Mouse (Mus musculus): ENCODE results near the gene Vmn1r27. TPM values are rescaled to one million over a fixed set of nuclear protein-coding genes. Genes with fewer than 3 reads are reported as not detected.

The Vmn1r27 gene
- not detected in 2 replicates for polyA plus RNA-seq (2015; fragmentation: Nextera tagmentation; extraction: Ambion mirVana)

- H3K4me1 ChIP-seq (ENCODE audit: insufficient read depth, low read depth, low read length) = no peaks in the 10 kb centered on the region
- DNase-seq (ENCODE audit: low spot score) (no peak), ATAC-seq (no peak)
- H3K9me3 ChIP-seq (ENCODE audit: low read length) = no peaks in the 10 kb centered on the region
- H3K9ac ChIP-seq (replicated peaks; ENCODE audit: low read depth) = no peak within 1 kb of the TSS
- no peak within 1 kb of the TSS for H3K4me3 ChIP-seq (ENCODE audit: low read depth, low read length)
- no peaks in the 10 kb centered on the region for H3K27me3 ChIP-seq (replicated peaks; ENCODE audit: insufficient read depth, low read length)
- H3K4me2 ChIP-seq (replicated peaks; ENCODE audit: low read depth, low read length) = no peak within 1 kb of the TSS
- TF ChIP-seq CTCF (IDR thresholded peaks at IDR 0.05) (no peak), EP300 (IDR thresholded peaks at IDR 0.05) (no peak)
- no peaks in the 10 kb centered on the region for H3K36me3 ChIP-seq (ENCODE audit: insufficient read depth, low read length)
- WGBS = 76% methylated on average over 2 of the region's 2 CpGs
- H3K27ac ChIP-seq (ENCODE audit: low read length) = no peak within 1 kb of the TSS
These were observed at the start of gene Vmn1r27 for GRCm38 (mm10) chr6:58218721-58219120. Vmn1r27 (minus strand) TSS chr6:58218821.

DNA sequence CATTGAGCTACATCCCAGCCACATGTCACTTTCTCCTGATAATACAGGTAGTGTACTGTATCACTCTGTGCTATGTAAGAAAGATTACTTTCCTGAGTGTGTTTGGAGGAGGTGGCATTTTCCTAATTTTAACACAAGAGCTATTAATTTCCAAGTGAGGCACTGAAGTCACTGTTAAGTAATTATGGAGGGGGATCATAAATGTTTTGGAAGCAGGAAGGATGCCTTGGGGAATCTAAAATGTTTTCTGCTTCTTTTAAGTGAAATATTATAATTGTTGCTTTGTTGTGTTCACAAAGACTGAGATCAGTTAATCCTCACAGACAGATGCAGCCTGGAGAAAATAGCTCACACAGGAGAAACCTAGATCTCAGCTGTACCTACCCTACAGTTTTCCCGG, 43.1 kb upstream of the Vmn1r27 start, which contains the start of gene Vmn1r28:
Gene Vmn1r28 (plus strand): TSS at position 301 of the 400 bp plus-strand sequence.
- H3K4me2 ChIP-seq (replicated peaks; ENCODE audit: low read depth, low read length) = no peak within 1 kb of the TSS
- no peak within 1 kb of the TSS for H3K27ac ChIP-seq (ENCODE audit: low read length)
- 81% methylated on average over 1 of the region's 1 CpGs for WGBS
- H3K27me3 ChIP-seq (replicated peaks; ENCODE audit: insufficient read depth, low read length) = no peaks in the 10 kb centered on the region
- no peaks in the 10 kb centered on the region for H3K36me3 ChIP-seq (ENCODE audit: insufficient read depth, low read length)
- H3K4me1 ChIP-seq (ENCODE audit: insufficient read depth, low read depth, low read length) = no peaks in the 10 kb centered on the region
- no peak within 1 kb of the TSS for H3K4me3 ChIP-seq (ENCODE audit: low read depth, low read length)
- no peak for TF ChIP-seq CTCF (IDR thresholded peaks at IDR 0.05)
- no peak for TF ChIP-seq EP300 (IDR thresholded peaks at IDR 0.05)
- no peak for ATAC-seq
- no peak for DNase-seq (ENCODE audit: low spot score)
- no peak within 1 kb of the TSS for H3K9ac ChIP-seq (replicated peaks; ENCODE audit: low read depth)
- H3K9me3 ChIP-seq (ENCODE audit: low read length) = no peaks in the 10 kb centered on the region

- H3K27me3 ChIP-seq (replicated peaks; ENCODE audit: insufficient read depth, low read length) = no peaks in the 10 kb centered on the region
- ATAC-seq (no peak), DNase-seq (ENCODE audit: low spot score) (no peak)
- H3K9ac ChIP-seq (replicated peaks; ENCODE audit: low read depth) = no peak overlapping the region
- no peaks in the 10 kb centered on the region for H3K4me1 ChIP-seq (ENCODE audit: insufficient read depth, low read depth, low read length)
- no peak overlapping the region for H3K4me3 ChIP-seq (ENCODE audit: low read depth, low read length)
- 58% methylated on average over 2 of the region's 2 CpGs for WGBS
- no peaks in the 10 kb centered on the region for H3K9me3 ChIP-seq (ENCODE audit: low read length)
- H3K27ac ChIP-seq (ENCODE audit: low read length) = no peak overlapping the region
- no peak for TF ChIP-seq EP300 (IDR thresholded peaks at IDR 0.05)
- no peak for TF ChIP-seq CTCF (IDR thresholded peaks at IDR 0.05)
- H3K4me2 ChIP-seq (replicated peaks; ENCODE audit: low read depth, low read length) = no peak overlapping the region
- H3K36me3 ChIP-seq (ENCODE audit: insufficient read depth, low read length) = no peaks in the 10 kb centered on the region
These were observed 2.5 kb downstream of the Vmn1r27 start for GRCm38 (mm10) chr6:58216119-58216518.

Other genes starting within 250 kb of the Vmn1r27 start
- gene Vmn1r25, start 238.0 kb downstream of the Vmn1r27 start, polyA plus RNA-seq (2015; fragmentation: Nextera tagmentation; extraction: Ambion mirVana) = not detected in 2 replicates
- gene Vmn1r26, start 203.7 kb downstream of the Vmn1r27 start, polyA plus RNA-seq (2015; fragmentation: Nextera tagmentation; extraction: Ambion mirVana) = not detected in 2 replicates
- not detected in 2 replicates for gene Vmn1r28, start 43.2 kb upstream of the Vmn1r27 start, polyA plus RNA-seq (2015; fragmentation: Nextera tagmentation; extraction: Ambion mirVana)
- gene Vmn1r29, start 82.7 kb upstream of the Vmn1r27 start, polyA plus RNA-seq (2015; fragmentation: Nextera tagmentation; extraction: Ambion mirVana) = not detected in 2 replicates
- not detected in 2 replicates for gene Vmn1r30, start 224.6 kb upstream of the Vmn1r27 start, polyA plus RNA-seq (2015; fragmentation: Nextera tagmentation; extraction: Ambion mirVana)

Data from lung, postnatal 0 days (tissue).